Mouse (Mus musculus) forebrain, embryonic 14.5 days (tissue): Measurements from ENCODE around the gene Serp1. TPM values are rescaled to one million over a fixed set of nuclear protein-coding genes. Genes with fewer than 3 reads are reported as not detected.

Experiments
- ATAC-seq: fragments of 200-750 bp; cut with Nextera tagmentation; 2 replicates; pipeline ENCODE4 v1.8.0; 2017; ENCODE audit warnings: mild to moderate bottlenecking, moderate library complexity
- DNase-seq: peaks from one replicate; pipeline ENCODE4 v3.0.0-alpha.2; 2015; ENCODE audit warnings: low spot score
- H3K27ac ChIP-seq: fragments of 300-500 bp; sonication (generic); 2 replicates; pipeline ENCODE4 v1.5.1; 2014; ENCODE audit warnings: low read depth, mild to moderate bottlenecking, control low read depth, low read length, moderate library complexity
- H3K27me3 ChIP-seq: fragments of 300-500 bp; sonication (generic); replicated peaks from 2 replicates; pipeline ENCODE4 v1.6.1; 2014; ENCODE audit warnings: low read length, control low read depth, mixed read lengths; ENCODE audit not compliant: control insufficient read depth, insufficient read depth
- H3K36me3 ChIP-seq: fragments of 300-500 bp; sonication (generic); 2 replicates; pipeline ENCODE4 v1.6.1; 2014; ENCODE audit warnings: low read length, control low read depth; ENCODE audit not compliant: control insufficient read depth, insufficient read depth
- H3K4me1 ChIP-seq: fragments of 300-500 bp; sonication (generic); 2 replicates; pipeline ENCODE4 v1.6.1; 2014; ENCODE audit warnings: antibody characterized with exemption, low read length, control low read depth; ENCODE audit not compliant: control insufficient read depth, insufficient read depth
- H3K4me2 ChIP-seq: fragments of 300-500 bp; sonication (generic); 2 replicates; pipeline ENCODE4 v1.6.1; 2014; ENCODE audit warnings: mild to moderate bottlenecking, control low read depth, low read length
- H3K4me3 ChIP-seq: fragments of 300-500 bp; sonication (generic); 2 replicates; pipeline ENCODE4 v1.5.1; 2014; ENCODE audit warnings: low read depth, low read length, control low read depth
- H3K9ac ChIP-seq: fragments of 300-500 bp; sonication (generic); 2 replicates; pipeline ENCODE4 v1.6.1; 2014; ENCODE audit warnings: mild to moderate bottlenecking, low read length, control low read depth, moderate library complexity
- H3K9me3 ChIP-seq: fragments of 300-500 bp; sonication (generic); replicated peaks from 2 replicates; pipeline ENCODE4 v1.6.1; 2016; ENCODE audit warnings: low read length, control low read depth, mixed read lengths; ENCODE audit not compliant: control insufficient read depth
- WGBS: fragments of 180-500 bp; shearing (Covaris S2); extraction: QIAGEN DNeasy Blood & Tissue Kit; methylation state at CpG from one replicate; pipeline ENCODE4 v1.1.7; 2014; 5-methylcytosine and 5-hydroxymethylcytosine counted together
- polyA plus RNA-seq: library from polyadenylated mRNA; unstranded; fragments of >200 nt; fragmentation: Nextera tagmentation; extraction: Ambion mirVana; gene quantifications from 2 replicates; pipeline ENCODE4 v1.2.1, GENCODE M21; 2014

Serp1 gene
- polyA plus RNA-seq, 1 experiment from 2014 or later = 95.1 TPM

DNA sequence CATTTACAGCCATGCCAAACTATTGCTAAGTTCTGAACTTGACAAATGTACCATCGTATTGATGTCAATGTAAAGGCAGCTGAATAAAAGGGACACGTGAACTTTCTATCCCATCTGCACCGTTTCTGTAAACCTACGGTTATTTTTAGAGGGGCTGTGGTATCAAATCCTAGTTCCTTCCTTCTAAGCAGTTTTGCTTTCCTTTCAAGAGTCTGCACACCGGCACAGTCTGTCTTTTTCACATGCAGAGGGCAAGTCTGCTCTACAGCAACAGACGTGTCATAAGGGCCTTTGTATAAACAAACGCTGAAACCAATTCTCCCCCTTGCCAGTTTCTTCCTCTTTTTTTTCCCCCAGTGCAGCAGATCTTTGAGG is 9.1 kb downstream of the Serp1 start:
- ATAC-seq (no peak), DNase-seq (no peak)
- no peaks in the 10 kb centered on the region for H3K9me3 ChIP-seq
- no peak overlapping the region for H3K9ac ChIP-seq
- no peaks in the 10 kb centered on the region for H3K27me3 ChIP-seq
- WGBS = 84% methylated on average over 7 of the region's 7 CpGs
- no peaks in the 10 kb centered on the region for H3K4me1 ChIP-seq
- no peak overlapping the region for H3K27ac ChIP-seq
- H3K36me3 ChIP-seq = peaks cover 12% of the 10 kb centered on the region
- H3K4me2 ChIP-seq = no peak overlapping the region
- H3K4me3 ChIP-seq = no peak overlapping the region

DNA sequence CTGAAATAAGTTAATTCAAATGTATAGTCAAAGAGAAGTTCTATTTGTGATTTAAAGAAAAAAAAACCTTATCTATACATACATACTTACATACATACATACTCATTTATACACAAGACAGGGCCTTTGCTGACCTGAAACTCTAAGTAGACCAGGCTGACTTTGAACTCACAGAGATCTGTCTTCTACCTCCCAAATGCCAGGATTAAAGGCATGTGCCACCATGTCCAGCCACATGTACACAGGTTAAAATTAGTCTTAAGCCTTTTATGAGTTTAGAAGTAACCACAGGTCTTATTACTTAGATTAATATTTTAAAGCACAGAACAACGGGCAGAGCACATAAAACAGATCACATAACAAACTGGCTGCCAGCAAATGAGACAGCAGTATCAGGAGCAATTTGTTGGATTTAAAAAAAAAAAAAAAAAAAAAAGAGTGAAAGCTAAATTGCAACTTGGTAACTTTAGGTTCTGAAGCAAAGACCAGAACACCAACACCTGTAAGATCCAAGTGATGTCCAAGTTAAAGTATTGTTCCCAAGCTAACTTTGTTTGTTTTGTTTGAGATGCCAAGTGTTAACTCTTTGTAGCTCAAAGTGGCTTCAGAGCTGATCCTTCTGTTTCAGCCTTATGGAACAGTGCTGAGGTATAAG is 9.6 kb downstream of the Serp1 start:
- DNase-seq (no peak), ATAC-seq (no peak)
- Histone ChIP-seq H3K36me3 (peaks cover 7% of the 10 kb centered on the region), H3K4me2 (no peak overlapping the region), H3K9ac (no peak overlapping the region), H3K9me3 (no peaks in the 10 kb centered on the region), H3K4me3 (no peak overlapping the region), H3K4me1 (no peaks in the 10 kb centered on the region), H3K27ac (no peak overlapping the region), H3K27me3 (no peaks in the 10 kb centered on the region)
- whole genome bisulfite sequencing = 87% methylated on average over 1 of the region's 1 CpGs

DNA sequence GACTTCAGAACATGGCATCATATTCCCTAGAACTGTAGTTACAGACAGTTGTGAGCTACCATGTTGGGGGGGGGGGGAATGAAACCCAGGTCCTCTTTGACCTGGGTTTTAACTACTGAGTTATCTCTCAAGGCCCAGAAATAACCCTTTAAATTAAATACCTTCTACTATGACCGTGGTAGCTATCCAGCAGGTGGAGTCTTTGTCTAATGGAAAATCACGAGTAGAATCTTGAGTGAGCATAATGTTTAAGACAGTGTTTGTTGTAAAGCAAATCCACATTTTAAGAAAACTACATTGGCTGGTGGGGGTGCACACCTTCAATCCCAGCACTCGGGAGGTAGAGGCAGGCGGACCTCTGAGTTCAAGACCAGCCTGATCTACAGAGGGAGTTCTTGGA is 12.2 kb downstream of the Serp1 start:
- Histone ChIP-seq H3K27ac (no peak overlapping the region), H3K36me3 (no peaks in the 10 kb centered on the region), H3K4me1 (no peaks in the 10 kb centered on the region), H3K9ac (no peak overlapping the region), H3K4me2 (no peak overlapping the region), H3K4me3 (no peak overlapping the region), H3K9me3 (no peaks in the 10 kb centered on the region), H3K27me3 (no peaks in the 10 kb centered on the region)
- 81% methylated on average over 4 of the region's 4 CpGs for WGBS
- DNase-seq = no peak
- ATAC-seq = no peak

DNA sequence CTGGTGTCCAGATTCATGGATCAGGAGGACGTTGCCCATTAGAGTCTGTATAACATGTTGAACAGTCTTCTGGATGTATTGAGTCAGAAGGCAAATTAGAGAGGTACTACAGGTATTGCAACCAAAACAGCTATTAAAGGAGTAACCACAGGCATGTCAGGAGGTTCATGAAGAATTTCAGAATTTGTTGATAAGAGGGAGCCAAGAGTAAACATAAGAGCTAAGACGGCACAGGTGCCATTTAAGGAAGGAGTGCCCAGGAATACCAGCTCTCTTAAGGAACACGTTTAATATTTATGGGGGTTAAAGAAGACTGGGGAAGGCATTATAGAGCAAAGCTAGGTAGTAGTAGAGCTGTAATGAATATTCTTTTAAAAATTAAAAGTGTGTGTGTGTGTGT is 13.0 kb downstream of the Serp1 start:
- H3K36me3 ChIP-seq = no peaks in the 10 kb centered on the region
- H3K4me1 ChIP-seq = no peaks in the 10 kb centered on the region
- no peaks in the 10 kb centered on the region for H3K27me3 ChIP-seq
- ATAC-seq (no peak), DNase-seq (no peak)
- H3K27ac ChIP-seq = no peak overlapping the region
- H3K4me3 ChIP-seq = no peak overlapping the region
- H3K9me3 ChIP-seq = no peaks in the 10 kb centered on the region
- WGBS = 84% methylated on average over 3 of the region's 3 CpGs
- H3K9ac ChIP-seq = no peak overlapping the region
- no peak overlapping the region for H3K4me2 ChIP-seq

DNA sequence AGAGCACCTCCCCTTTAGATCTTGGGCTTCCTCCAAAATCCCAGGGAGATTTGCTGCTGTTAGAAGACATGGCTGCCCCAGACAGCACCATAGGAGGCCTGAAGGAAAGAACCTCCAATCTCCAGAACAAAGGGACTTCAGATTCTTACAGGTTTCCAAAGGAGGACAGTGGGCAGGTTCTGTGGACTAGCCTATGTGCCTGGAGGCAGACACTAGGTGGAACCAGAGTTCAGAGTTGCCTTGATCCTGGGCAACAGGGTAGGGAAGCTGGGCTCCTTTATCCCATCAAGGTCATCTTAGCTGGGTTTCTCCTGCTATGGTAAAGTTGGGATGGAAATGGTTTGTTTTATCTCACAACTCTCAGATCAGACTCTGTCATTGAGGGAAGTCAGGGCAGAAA is 14.1 kb downstream of the Serp1 start:
- no peak overlapping the region for H3K4me3 ChIP-seq
- H3K36me3 ChIP-seq = no peaks in the 10 kb centered on the region
- H3K4me1 ChIP-seq = no peaks in the 10 kb centered on the region
- DNase-seq (no peak), ATAC-seq (no peak)
- no peak overlapping the region for H3K4me2 ChIP-seq
- H3K9me3 ChIP-seq = no peaks in the 10 kb centered on the region
- no peaks in the 10 kb centered on the region for H3K27me3 ChIP-seq
- H3K27ac ChIP-seq = no peak overlapping the region
- H3K9ac ChIP-seq = no peak overlapping the region

DNA sequence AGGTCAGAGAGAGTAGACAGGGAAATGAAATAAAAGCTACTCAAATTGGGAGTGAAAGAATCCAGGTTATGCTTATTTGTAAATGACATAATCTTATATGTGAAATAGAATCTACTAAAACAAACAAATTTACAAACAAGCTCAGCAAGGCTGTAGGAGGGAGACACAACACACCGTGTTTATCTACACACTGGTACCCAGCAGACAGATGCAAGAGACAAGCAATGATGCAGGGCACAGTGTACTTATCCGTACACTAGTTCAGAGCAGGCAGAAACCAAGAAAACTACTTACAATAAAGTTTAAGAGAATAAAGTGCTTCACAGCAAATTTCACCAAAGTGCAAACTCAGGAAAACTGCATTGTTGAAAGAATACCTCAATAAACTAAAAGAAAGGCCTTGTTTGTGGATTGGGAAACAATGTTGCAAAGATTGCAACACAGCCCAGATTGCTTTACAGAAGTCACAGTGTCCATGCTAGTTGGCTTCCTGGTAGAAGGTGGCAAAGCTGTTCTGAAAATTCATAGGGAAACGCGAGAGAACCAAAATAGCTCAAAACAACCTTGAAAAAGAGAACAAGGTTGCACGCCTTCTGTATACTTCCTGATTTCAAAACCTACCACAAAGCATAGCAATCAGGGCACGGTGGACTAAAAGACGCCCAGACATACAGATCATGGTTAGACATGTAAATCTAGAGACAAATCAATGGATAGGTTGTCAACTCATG is 17.5 kb downstream of the Serp1 start:
- 89% methylated on average over 7 of the region's 7 CpGs for WGBS
- H3K4me2 ChIP-seq = no peak overlapping the region
- no peak overlapping the region for H3K27ac ChIP-seq
- H3K4me1 ChIP-seq = no peaks in the 10 kb centered on the region
- H3K9me3 ChIP-seq = no peaks in the 10 kb centered on the region
- DNase-seq (no peak), ATAC-seq (no peak)
- H3K9ac ChIP-seq = no peak overlapping the region
- H3K4me3 ChIP-seq = no peak overlapping the region
- H3K36me3 ChIP-seq = no peaks in the 10 kb centered on the region
- H3K27me3 ChIP-seq = no peaks in the 10 kb centered on the region

DNA sequence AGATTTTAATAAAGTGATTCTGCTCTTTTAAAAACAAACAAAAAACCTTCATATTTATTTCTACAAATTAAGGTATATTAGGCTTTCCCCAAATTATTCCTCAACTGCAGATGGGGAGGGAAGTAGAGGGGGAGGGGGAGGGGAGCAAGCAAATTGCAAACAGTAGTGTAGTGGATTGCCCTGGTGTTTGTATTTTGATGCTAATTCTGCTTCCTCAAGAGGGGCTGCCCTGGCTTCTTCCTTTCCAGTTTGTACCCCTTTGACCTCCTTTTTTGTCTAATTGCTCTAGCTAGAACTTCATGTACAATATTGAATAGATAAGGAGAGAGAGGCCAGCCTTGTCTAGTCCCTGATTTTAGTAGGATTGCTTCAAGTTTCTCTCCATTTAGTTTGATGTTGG is 21.0 kb downstream of the Serp1 start:
- H3K4me1 ChIP-seq = no peaks in the 10 kb centered on the region
- ATAC-seq (no peak), DNase-seq (no peak)
- no peaks in the 10 kb centered on the region for H3K27me3 ChIP-seq
- no peak overlapping the region for H3K27ac ChIP-seq
- no peaks in the 10 kb centered on the region for H3K36me3 ChIP-seq
- H3K4me2 ChIP-seq = no peak overlapping the region
- no peaks in the 10 kb centered on the region for H3K9me3 ChIP-seq
- no peak overlapping the region for H3K4me3 ChIP-seq
- no peak overlapping the region for H3K9ac ChIP-seq

DNA sequence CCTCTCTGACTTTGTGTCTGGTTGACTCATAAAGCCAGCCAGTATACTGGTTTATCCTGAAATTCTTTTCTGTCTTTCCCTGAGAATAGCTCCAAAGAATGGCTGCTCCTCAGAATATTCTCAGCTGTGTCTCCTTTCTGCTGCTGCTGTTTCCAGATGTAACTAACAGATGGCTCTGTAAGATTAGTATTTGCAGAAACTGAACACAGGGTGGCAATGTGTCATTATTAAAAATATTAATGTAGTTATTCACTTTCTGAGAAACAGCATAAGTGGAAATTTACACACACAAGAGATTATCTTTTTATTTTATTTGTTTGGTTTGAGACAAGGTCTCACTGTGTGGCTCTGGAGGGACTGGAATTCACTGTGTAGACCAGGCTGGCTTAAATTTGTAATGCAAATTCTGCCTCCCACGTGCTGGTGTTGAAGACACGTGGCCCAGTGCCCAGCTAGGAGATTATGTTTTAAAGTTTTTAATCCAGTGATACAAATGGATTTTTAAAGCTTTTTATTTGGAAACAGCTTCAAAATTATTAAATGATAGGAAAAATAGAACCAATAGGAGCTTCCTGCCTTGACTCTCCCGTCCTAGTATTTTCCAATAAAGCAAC is 21.9 kb downstream of the Serp1 start:
- Histone ChIP-seq H3K27ac (no peak overlapping the region), H3K4me2 (no peak overlapping the region), H3K4me3 (no peak overlapping the region), H3K4me1 (no peaks in the 10 kb centered on the region), H3K36me3 (no peaks in the 10 kb centered on the region), H3K9me3 (no peaks in the 10 kb centered on the region), H3K9ac (no peak overlapping the region), H3K27me3 (no peaks in the 10 kb centered on the region)
- ATAC-seq (no peak), DNase-seq (no peak)
- 51% methylated on average over 3 of the region's 3 CpGs for WGBS

DNA sequence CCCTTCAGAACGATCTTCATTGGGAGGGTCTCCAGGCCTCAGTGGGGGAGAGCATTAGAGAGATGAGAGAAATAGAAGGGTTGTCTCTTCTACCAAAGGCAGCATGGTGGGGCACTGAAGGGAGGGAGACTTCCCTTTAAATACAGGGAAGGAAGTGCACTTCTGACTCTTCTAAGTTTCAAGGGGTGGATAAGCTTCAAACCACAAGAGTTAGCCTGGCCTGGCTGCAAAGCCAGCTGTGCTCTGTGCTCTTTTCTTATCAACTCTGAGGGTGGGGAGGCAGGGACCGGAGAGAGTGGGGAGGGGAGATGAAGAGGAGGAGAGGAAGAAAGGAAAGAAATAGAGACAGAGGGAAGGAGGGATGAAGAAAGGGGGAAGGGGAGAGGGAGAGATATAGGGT is 23.7 kb downstream of the Serp1 start:
- 58% methylated on average over 2 of the region's 2 CpGs for WGBS
- Histone ChIP-seq H3K4me1 (no peaks in the 10 kb centered on the region), H3K36me3 (no peaks in the 10 kb centered on the region), H3K4me2 (no peak overlapping the region), H3K27me3 (no peaks in the 10 kb centered on the region), H3K9me3 (no peaks in the 10 kb centered on the region), H3K4me3 (no peak overlapping the region), H3K9ac (no peak overlapping the region), H3K27ac (no peak overlapping the region)
- DNase-seq = no peak
- no peak for ATAC-seq
